Mouse (Mus musculus) heart, adult 18-20 months (tissue): ENCODE results near the gene Msln. TPM values are rescaled to one million over a fixed set of nuclear protein-coding genes. Genes with fewer than 3 reads are reported as not detected.

Experiments used
- DNase-seq, 2 experiments: peaks; one replicate each; pipeline ENCODE4 v3.0.0; 2021 to 2022; ENCODE audit warnings: mixed read lengths in 1 of 2
- microRNA-seq, 2 experiments: library from miRNA; unstranded; fragments of <30 nt; microRNA quantifications; one replicate each; pipeline ENCODE4 v1.2.0; 2022
- total RNA-seq, 2 experiments: library from RNA; stranded (reverse); gene quantifications; 2 replicates each; pipeline ENCODE4 v1.2.3; 2021

The Msln gene
- total RNA-seq, 2 experiments from 2014 or later = 10.3 to 20.2 TPM

DNA sequence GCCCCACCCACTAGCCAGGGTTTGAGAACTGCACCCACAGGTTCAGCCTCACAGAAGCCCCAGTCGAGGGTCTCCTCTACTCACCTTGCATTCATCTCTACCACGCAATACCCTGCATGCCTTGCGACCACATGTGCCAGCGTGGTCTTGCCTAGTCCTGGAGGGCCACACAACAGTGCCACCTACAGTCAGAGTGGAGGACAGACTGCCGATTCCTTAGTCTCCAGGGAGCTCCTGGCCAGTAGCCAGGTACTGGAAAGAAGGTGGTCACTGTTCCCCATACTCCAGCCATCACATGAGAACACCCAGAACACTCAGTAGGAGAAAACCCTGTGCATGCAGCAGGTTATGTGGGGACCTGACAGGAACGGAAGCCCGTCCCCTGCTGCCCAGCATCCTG, 30.3 kb downstream of the Msln start:
- DNase-seq = no peak

- DNase-seq = no peak
Observed at GRCm38 (mm10) chr17:25723470-25723869, 30.7 kb downstream of the Msln start.

DNA sequence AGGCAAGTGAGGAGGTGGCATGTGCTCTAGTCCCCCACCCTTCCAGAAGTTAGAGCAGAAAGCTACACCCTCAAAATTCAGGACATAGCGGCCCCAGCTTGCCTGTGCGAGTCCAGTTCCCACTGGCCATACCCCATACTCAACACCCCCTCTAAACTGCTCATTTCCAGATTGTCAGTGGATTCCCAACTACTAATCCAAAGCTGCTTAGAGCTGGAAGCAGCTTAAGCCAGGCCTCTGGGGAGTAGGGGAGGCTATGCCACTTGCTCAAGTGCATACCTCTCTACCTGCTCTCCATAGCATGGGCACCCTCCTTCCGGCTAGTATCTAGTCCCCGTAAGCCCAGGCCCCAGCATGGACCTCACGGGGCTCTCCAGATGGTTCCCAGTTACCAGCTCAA, 32.7 kb downstream of the Msln start:
- DNase-seq = no peak

GRCm38 (mm10) chr17:25717691-25718090, 36.5 kb downstream of the Msln start:
- no peak for DNase-seq

DNA sequence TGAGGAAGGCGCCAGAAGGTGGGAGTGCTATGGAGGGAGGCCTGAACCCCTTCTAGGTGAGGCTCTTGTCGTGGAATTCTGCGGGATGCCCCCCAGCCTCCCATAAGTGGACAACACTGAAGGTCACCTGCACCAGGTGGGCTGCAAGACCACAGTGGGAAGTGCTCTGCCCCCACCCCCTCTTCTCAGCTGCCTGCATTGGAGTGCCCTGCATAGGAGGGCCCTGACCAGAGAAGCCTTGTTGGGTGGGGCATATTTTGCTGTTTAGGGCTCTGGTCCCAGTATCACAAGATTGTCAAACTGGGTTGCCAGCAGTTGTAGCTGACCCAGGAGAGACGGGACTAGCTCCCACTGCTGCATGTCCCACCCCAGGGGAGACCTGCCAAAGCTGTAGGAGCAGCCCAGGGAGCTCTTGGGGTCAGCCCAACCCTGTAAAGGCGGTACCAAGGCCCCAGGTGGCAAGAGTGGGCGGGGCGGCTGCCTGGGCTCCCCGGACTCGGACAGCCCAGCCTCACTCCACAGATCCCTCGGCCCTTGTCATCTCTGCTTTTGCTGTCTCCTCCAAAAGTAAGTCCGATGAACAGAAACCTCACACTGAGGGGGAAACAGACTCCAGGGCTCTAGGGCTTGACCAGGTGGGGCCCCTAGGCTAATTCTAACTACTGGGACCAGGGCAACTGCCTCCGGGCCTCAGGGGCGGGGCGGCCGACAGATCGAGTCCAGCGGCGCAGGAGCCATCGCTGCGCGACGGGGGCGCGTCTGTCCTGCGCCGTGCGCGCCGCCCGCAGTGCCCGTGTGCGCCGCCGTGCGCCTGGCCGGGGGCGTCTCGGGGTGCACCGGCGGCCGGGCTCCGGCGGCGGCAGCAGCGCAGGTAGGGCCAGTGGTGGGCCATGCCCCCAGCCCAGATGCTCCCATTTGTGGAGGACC, 37.2 kb downstream of the Msln start, which contains the start of gene Gng13:
Gene Gng13, plus strand, starts transcription at position 461 of the 927 bp plus-strand sequence.
- no peak for DNase-seq

GRCm38 (mm10) chr17:25716130-25716529, 38.0 kb downstream of the Msln start:
- DNase-seq = no peak

DNA sequence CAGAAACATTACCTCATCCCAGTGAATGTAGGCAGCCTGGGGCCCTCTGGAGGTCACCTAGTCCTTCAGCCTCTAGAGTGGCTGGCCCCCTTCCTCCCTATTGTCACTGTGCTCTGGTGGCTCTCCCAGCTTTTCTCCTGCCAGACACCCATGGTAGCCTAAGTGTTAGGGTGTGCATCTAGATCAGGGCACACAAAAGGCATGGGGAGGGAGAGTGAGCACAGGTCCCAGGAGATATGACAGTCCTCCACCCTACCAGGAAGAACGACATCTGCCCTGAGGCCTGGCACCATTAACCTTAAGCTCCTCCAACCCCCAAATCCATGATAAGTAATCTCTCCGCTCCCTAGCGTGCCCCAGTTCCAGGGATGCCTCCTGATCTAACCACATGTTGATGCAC, 38.6 kb downstream of the Msln start:
- DNase-seq = no peak

DNA sequence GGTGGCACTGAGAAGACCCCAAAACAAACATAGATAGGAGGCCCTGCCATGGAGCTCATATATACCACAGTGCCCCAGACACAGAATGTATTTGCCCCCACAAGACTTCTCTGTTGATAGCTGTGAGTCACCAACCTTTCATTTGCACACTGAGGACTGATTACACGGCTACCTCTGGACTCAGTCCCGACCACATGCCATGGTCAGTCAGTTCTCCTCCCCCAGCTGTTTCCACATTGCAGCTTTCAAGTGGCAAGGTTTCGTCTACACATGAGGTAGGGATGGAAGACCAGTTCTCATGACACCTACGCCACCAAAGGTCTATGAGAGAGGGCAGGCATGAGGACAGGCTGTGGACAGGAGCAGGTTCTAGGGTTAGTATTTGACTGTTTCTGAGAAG, 43.0 kb downstream of the Msln start:
- no peak for DNase-seq

GRCm38 (mm10) chr17:25709994-25710393, 44.2 kb downstream of the Msln start:
- no peak for DNase-seq

DNA sequence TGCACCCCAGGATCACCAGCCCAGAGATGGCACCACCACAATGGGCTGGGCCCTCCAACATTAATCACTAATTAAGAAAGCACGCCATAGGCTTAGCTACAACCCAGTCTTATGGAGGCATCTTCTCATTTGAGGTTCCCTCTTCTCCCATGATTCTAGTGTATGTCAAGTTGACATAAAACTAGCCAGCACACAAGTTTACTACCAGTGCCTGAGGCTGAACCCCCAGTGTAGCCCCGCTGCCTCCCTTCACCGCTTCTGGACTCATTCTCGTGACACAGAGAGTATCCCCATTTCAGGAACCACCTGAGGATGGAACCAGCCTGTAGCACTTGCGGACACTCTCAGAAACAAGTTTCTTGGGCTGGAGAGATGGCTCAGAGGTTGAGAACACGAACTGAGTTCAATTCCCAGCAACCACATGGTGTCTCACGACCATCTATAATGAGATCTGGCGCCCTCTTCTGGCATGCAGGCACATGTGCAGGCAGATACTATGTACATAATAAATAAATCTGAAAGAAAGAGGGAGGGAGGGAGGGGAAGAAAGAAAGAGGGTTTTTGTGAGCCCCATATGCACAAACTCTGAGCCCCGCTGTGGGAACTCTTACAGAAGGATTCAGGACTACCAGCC, 53.2 kb downstream of the Msln start:
- no peak for DNase-seq

Small RNA genes within 50 kb of the gene (microRNA-seq; reads per million reads assigned to microRNA genes)
- gene Gm25083 (0 reads per million in 2 experiments), gene Mir6966 (2.4 to 2.7 reads per million in 2 experiments)

Other genes with a start within 250 kb of the Msln start
- gene Sox8, start 183.7 kb downstream of the Msln start, total RNA-seq = under 1 TPM; 0.20 to 0.31 TPM
- 10 to 100 TPM; 29.8 to 31.8 TPM for gene Lmf1, start 175.3 kb downstream of the Msln start, total RNA-seq
- gene Gng13, start 37.2 kb downstream of the Msln start, total RNA-seq = under 1 TPM in 1 of 2 experiments, not detected in 1; 0.77 TPM
- 1 to 10 TPM in 1 of 2 experiments, under 1 TPM in 1; 0.84 to 1.3 TPM for gene Chtf18, start 27.0 kb downstream of the Msln start, total RNA-seq
- 1 to 10 TPM; 3.6 to 5.2 TPM for gene Rpusd1, start 26.7 kb downstream of the Msln start, total RNA-seq
- not detected for gene Mslnl, start 18.3 kb downstream of the Msln start, total RNA-seq
- 10 to 100 TPM; 43.9 to 50.1 TPM for gene Narfl, start 19.4 kb upstream of the Msln start, total RNA-seq
- gene Haghl, start 31.3 kb upstream of the Msln start, total RNA-seq = 10 to 100 TPM; 11.4 to 12.1 TPM
- under 1 TPM in 1 of 2 experiments, not detected in 1; 0.39 TPM for gene Ccdc78, start 32.2 kb upstream of the Msln start, total RNA-seq
- gene Fam173a, start 38.5 kb upstream of the Msln start, total RNA-seq = 10 to 100 TPM; 45.5 to 51.5 TPM
- not detected for gene AC134908.4, start 41.3 kb upstream of the Msln start, total RNA-seq
- gene Metrn, start 42.8 kb upstream of the Msln start, total RNA-seq = 10 to 100 TPM; 55.0 to 76.0 TPM
- 1 to 10 TPM; 1.5 to 1.7 TPM for gene Fbxl16, start 54.7 kb upstream of the Msln start, total RNA-seq
- gene Wdr24, start 69.2 kb upstream of the Msln start, total RNA-seq = 10 to 100 TPM in 1 of 2 experiments, 1 to 10 TPM in 1; 9.8 to 11.7 TPM
- 10 to 100 TPM; 28.0 to 34.0 TPM for gene Jmjd8, start 74.5 kb upstream of the Msln start, total RNA-seq
- 100 to 1,000 TPM; 113 to 128 TPM for gene Stub1, start 79.0 kb upstream of the Msln start, total RNA-seq
- 1 to 10 TPM; 1.8 to 2.3 TPM for gene Rhbdl1, start 82.9 kb upstream of the Msln start, total RNA-seq
- 1 to 10 TPM; 1.2 to 3.3 TPM for gene Gm20683, start 87.4 kb upstream of the Msln start, total RNA-seq
- 100 to 1,000 TPM; 138 to 140 TPM for gene Rhot2, start 90.5 kb upstream of the Msln start, total RNA-seq
- gene Wdr90, start 107.1 kb upstream of the Msln start, total RNA-seq = 1 to 10 TPM; 1.0 to 2.3 TPM
- 100 to 1,000 TPM; 283 to 318 TPM for gene Mcrip2, start 114.4 kb upstream of the Msln start, total RNA-seq
- 10 to 100 TPM; 11.8 to 15.2 TPM for gene Mettl26, start 120.7 kb upstream of the Msln start, total RNA-seq
- gene Wfikkn1, start 126.5 kb upstream of the Msln start, total RNA-seq = under 1 TPM; 0.21 to 0.50 TPM
- 10 to 100 TPM; 14.5 to 15.3 TPM for gene Rab40c, start 165.3 kb upstream of the Msln start, total RNA-seq
- 10 to 100 TPM; 37.8 to 43.4 TPM for gene Pigq, start 190.6 kb upstream of the Msln start, total RNA-seq
- under 1 TPM in 1 of 2 experiments, not detected in 1; 0.21 TPM for gene Nhlrc4, start 190.6 kb upstream of the Msln start, total RNA-seq
- gene A930017K11Rik, start 198.2 kb upstream of the Msln start, total RNA-seq = under 1 TPM; 0.32 to 0.57 TPM
- 1 to 10 TPM; 6.1 to 8.5 TPM for gene Capn15, start 231.4 kb upstream of the Msln start, total RNA-seq